Mouse (Mus musculus): ENCODE results near the gene Gm10392.

DNA sequence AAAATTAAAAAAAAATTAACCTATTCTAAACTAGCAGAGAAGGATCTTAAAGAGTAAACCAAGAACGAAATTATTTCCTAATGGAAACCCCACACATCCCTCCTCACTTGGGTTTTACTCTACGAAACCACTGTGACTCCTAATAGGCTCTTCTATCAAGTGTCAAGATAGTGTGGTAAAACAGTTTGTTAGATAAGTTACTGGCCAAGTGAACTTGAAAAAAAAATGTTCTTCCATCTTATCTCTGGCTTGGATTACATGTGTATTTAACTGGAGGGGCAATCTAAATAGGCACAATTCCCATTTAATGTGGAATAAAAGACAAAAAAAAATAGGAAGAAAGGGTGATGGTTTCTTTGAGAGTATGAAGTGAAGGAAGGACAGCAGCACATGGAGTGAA, 11.9 kb upstream of the Gm10392 start:
- TF ChIP-seq CTCF (IDR thresholded peaks at IDR 0.05; ENCODE audit: low read depth) = no peak
- no peak for TF ChIP-seq EP300 (IDR thresholded peaks at IDR 0.05; ENCODE audit: low read depth)
